Mouse (Mus musculus): ENCODE data around the gene Prkar2a. TPM values are rescaled to one million over a fixed set of nuclear protein-coding genes. Genes with fewer than 3 reads are reported as not detected.

Gene Prkar2a
- polyA plus RNA-seq, 1 experiment from 2014 or later = 21.3 TPM

DNA sequence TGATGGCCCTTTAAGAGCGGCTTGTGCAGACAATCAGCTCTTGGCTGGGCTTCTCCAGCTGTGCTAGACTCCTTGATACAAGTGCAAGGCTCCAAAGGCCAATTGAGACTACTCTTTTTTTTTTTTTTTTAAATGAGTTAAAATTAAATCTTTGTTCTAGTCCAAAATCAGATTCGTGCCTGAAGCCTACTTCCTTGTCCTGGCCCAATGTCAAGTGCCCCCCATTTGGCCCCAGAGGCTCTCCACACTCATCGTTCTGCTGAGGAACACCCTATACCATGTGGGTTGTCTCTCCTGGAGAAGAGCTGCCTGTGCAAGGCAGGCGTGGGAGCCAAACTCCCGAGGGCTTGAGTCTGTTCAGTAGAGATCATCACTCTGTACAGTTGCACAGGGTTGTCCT is 91.8 kb downstream of the Prkar2a start:
- no peak overlapping the region for H3K4me2 ChIP-seq (ENCODE audit: low read depth, low read length)
- H3K4me1 ChIP-seq (ENCODE audit: control insufficient read depth, insufficient read depth, low read length) = peaks cover 15% of the 10 kb centered on the region
- H3K36me3 ChIP-seq (ENCODE audit: control insufficient read depth, insufficient read depth) = peaks cover 2% of the 10 kb centered on the region; the same call in 1 of the 2 replicates
- no peaks in the 10 kb centered on the region for H3K27me3 ChIP-seq (ENCODE audit: control insufficient read depth, insufficient read depth, low read length)
- H3K4me3 ChIP-seq (ENCODE audit: low read length) = no peak overlapping the region
- 30% methylated on average over 5 of the region's 5 CpGs for WGBS
- H3K9ac ChIP-seq (ENCODE audit: low read length) = no peak overlapping the region
- H3K27ac ChIP-seq (ENCODE audit: low read length) = no peak overlapping the region
- H3K9me3 ChIP-seq (replicated peaks; ENCODE audit: control insufficient read depth, low read length) = no peaks in the 10 kb centered on the region
- no peak for ATAC-seq (replicated peaks; ENCODE audit: extremely low read depth, insufficient read depth, low FRiP score)

DNA sequence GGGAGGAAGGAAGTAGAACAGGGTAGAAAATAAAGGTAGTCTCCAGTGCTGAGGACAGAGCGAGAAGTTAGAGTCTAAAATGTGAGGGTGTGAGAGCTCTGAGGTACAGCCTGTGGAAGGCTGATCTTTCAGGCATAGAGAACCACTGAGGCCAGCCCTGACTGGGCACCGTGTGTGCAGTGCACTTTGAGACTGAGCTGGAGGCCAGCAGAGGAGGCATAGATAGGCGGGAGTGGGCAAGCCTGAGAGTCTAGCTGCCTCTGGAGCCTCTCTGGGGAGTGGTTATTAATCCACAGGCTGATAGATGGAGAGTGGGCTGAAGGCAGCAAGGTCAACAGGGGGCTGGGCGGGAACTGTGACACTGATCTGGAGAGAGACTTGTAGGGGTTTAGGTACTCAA is 92.8 kb downstream of the Prkar2a start:
- Histone ChIP-seq H3K4me1 (ENCODE audit: control insufficient read depth, insufficient read depth, low read length) (peaks cover 21% of the 10 kb centered on the region), H3K4me3 (ENCODE audit: low read length) (no peak overlapping the region), H3K4me2 (ENCODE audit: low read depth, low read length) (no peak overlapping the region), H3K9ac (ENCODE audit: low read length) (no peak overlapping the region), H3K9me3 (replicated peaks; ENCODE audit: control insufficient read depth, low read length) (no peaks in the 10 kb centered on the region), H3K27me3 (ENCODE audit: control insufficient read depth, insufficient read depth, low read length) (no peaks in the 10 kb centered on the region), H3K36me3 (ENCODE audit: control insufficient read depth, insufficient read depth) (peaks cover 2% of the 10 kb centered on the region; the same call in 1 of the 2 replicates), H3K27ac (ENCODE audit: low read length) (no peak overlapping the region)
- ATAC-seq (replicated peaks; ENCODE audit: extremely low read depth, insufficient read depth, low FRiP score) = no peak
- WGBS = 53% methylated on average over 4 of the region's 4 CpGs

DNA sequence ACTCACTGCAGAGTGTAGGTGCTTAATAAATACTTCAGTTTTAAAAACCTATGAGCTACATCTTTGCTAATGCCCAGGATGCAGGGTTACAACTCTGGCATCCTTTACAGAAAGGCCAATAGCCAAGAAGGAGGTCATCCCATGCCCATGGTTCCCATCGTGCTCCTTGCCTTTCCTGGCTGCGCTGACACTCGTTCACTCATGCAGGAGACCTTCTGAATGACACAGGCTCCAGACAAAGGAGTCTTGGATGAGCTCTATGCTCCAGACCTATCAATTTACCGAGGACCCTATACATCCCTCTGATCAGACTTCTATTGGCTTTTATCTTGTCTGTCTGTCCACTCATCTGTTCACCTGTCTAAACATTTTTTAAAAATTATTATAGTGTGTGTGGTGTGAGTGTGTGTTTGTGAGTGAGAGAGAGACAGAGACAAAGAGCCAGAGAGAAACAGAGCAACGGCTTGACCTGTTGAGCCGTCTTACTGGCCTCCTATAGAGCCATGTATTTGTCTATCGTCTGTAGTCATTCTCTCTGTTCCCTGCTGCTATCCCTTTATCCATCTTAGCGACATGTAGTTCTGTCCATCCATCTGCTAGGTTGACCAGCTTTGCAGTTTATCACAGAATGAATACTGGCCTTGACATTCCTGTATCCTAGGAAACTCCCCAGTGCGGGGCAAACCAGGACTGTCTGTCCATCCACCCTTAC is 93.9 kb downstream of the Prkar2a start:
- no peaks in the 10 kb centered on the region for H3K27me3 ChIP-seq (ENCODE audit: control insufficient read depth, insufficient read depth, low read length)
- H3K27ac ChIP-seq (ENCODE audit: low read length) = peak overlapping the region; percentile 8; the same call in 1 of the 2 replicates
- no peak for ATAC-seq (replicated peaks; ENCODE audit: extremely low read depth, insufficient read depth, low FRiP score)
- H3K4me3 ChIP-seq (ENCODE audit: low read length) = peak overlapping the region; percentile 97
- H3K4me1 ChIP-seq (ENCODE audit: control insufficient read depth, insufficient read depth, low read length) = peaks cover 26% of the 10 kb centered on the region
- no peaks in the 10 kb centered on the region for H3K9me3 ChIP-seq (replicated peaks; ENCODE audit: control insufficient read depth, low read length)
- peak overlapping the region; percentile 24; the same call in 1 of the 2 replicates for H3K9ac ChIP-seq (ENCODE audit: low read length)
- peaks cover 2% of the 10 kb centered on the region; the same call in 1 of the 2 replicates for H3K36me3 ChIP-seq (ENCODE audit: control insufficient read depth, insufficient read depth)
- peak overlapping the region; percentile 67 for H3K4me2 ChIP-seq (ENCODE audit: low read depth, low read length)
- 30% methylated on average over 9 of the region's 9 CpGs for WGBS

DNA sequence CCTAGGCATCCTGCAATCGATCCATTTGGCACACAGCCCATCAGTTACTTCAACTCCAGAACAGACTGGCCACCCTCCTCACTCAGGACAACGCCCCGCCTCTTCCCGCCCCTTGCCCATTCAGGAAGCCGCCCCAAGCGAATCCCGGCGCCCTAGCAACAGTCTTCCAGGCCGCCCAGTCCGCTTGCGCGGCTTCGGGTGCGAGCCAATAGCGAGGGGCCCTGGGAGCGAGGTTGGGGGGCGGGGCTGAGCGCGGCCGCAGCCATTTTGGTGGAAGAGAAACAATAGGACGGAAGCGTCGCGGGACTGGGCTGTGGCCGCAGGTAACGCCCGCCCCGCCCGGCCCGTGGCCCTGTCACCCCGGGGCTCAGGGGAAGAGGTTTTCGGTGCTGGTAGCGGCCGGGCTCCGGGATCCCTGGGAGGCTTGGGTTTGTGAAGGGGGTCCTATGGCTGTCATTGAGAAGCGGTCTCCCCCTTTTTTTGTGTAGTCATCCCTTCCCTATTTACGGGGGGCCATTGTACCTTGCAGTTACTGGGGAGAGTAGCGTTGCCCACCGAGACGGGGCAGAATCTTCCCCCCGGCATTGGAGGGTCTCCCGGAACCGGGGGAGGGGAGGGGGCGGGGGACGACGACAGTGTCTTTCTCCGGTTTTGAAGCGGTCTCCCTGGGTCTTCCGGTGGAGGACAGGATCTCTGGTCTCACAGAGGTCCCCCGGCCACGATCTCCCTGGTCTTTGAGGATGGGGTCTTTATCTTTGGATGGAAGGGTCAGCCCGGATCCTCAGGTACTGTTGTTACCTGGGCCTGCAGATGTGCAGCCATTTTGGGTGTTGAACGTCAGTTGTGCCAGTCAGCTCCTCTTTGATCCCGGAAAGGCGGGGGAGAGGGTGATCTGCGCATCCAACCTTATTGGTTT is 94.7 kb downstream of the Prkar2a start, which contains the start of gene Ip6k2:
TSS of gene Ip6k2 (plus strand) at position 249 of the 916 bp plus-strand sequence.
- peak within 1 kb of the TSS; percentile 67 for H3K4me2 ChIP-seq (ENCODE audit: low read depth, low read length)
- WGBS = under 1% methylated on average over 55 of the region's 56 CpGs
- H3K9ac ChIP-seq (ENCODE audit: low read length) = peak within 1 kb of the TSS; percentile 99
- H3K4me1 ChIP-seq (ENCODE audit: control insufficient read depth, insufficient read depth, low read length) = peaks cover 32% of the 10 kb centered on the region
- H3K36me3 ChIP-seq (ENCODE audit: control insufficient read depth, insufficient read depth) = peaks cover 2% of the 10 kb centered on the region; the same call in 1 of the 2 replicates
- peak within 1 kb of the TSS; percentile 97 for H3K4me3 ChIP-seq (ENCODE audit: low read length)
- no peaks in the 10 kb centered on the region for H3K9me3 ChIP-seq (replicated peaks; ENCODE audit: control insufficient read depth, low read length)
- ATAC-seq (replicated peaks; ENCODE audit: extremely low read depth, insufficient read depth, low FRiP score) = peak; percentile 99
- no peaks in the 10 kb centered on the region for H3K27me3 ChIP-seq (ENCODE audit: control insufficient read depth, insufficient read depth, low read length)
- H3K27ac ChIP-seq (ENCODE audit: low read length) = peak within 1 kb of the TSS; percentile 91

DNA sequence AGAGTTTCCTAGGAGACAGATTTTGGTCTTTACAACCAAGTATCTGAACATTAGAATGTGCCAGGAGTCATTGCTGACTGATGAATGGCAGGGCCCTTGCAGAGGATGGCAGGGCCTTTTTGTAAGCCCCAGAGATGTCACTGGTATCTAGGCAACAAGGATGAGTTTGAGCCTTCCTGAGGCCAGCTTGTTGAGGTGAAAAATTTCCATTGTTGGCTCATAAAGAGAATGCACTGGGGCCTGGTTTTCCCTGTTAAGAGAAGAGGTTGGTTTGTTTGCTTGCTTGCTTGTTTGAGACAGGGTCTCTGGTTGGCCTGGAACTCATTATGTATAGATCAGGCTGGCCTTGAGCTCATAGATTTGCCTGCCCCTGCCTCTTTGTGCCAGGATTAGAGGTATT is 96.3 kb downstream of the Prkar2a start:
- Histone ChIP-seq H3K9ac (ENCODE audit: low read length) (peak overlapping the region; percentile 11; the same call in 1 of the 2 replicates), H3K9me3 (replicated peaks; ENCODE audit: control insufficient read depth, low read length) (no peaks in the 10 kb centered on the region), H3K27me3 (ENCODE audit: control insufficient read depth, insufficient read depth, low read length) (no peaks in the 10 kb centered on the region), H3K27ac (ENCODE audit: low read length) (no peak overlapping the region), H3K36me3 (ENCODE audit: control insufficient read depth, insufficient read depth) (peaks cover 2% of the 10 kb centered on the region; the same call in 1 of the 2 replicates), H3K4me2 (ENCODE audit: low read depth, low read length) (peak overlapping the region; percentile 67), H3K4me1 (ENCODE audit: control insufficient read depth, insufficient read depth, low read length) (peaks cover 41% of the 10 kb centered on the region), H3K4me3 (ENCODE audit: low read length) (peak overlapping the region; percentile 97)
- ATAC-seq (replicated peaks; ENCODE audit: extremely low read depth, insufficient read depth, low FRiP score) = no peak

DNA sequence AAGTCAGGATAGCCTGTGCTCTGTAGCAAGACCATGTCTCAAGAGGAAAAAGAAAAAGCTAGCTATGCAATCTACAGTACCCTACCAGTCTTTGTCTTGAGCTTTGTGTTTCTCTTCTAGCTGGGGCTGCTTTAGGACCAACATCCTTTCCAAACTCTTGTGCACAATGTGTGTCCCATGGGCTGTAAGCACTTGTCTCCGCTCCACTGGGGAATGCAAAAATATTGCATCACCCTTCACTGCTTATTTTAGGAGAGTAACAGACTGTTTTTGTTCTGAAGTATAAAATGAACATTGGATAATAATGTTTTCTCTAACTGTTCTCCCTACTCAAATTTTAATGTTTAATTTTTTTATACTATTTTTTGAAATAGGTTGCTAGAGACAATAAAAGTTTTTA is 97.4 kb downstream of the Prkar2a start:
- no peak for ATAC-seq (replicated peaks; ENCODE audit: extremely low read depth, insufficient read depth, low FRiP score)
- Histone ChIP-seq H3K9ac (ENCODE audit: low read length) (no peak overlapping the region), H3K36me3 (ENCODE audit: control insufficient read depth, insufficient read depth) (peaks cover 2% of the 10 kb centered on the region; the same call in 1 of the 2 replicates), H3K27ac (ENCODE audit: low read length) (no peak overlapping the region), H3K4me1 (ENCODE audit: control insufficient read depth, insufficient read depth, low read length) (peaks cover 41% of the 10 kb centered on the region), H3K9me3 (replicated peaks; ENCODE audit: control insufficient read depth, low read length) (no peaks in the 10 kb centered on the region), H3K4me3 (ENCODE audit: low read length) (no peak overlapping the region), H3K27me3 (ENCODE audit: control insufficient read depth, insufficient read depth, low read length) (no peaks in the 10 kb centered on the region), H3K4me2 (ENCODE audit: low read depth, low read length) (peak overlapping the region; percentile 8; the same call in 1 of the 2 replicates)
- 61% methylated on average over 1 of the region's 1 CpGs for WGBS

DNA sequence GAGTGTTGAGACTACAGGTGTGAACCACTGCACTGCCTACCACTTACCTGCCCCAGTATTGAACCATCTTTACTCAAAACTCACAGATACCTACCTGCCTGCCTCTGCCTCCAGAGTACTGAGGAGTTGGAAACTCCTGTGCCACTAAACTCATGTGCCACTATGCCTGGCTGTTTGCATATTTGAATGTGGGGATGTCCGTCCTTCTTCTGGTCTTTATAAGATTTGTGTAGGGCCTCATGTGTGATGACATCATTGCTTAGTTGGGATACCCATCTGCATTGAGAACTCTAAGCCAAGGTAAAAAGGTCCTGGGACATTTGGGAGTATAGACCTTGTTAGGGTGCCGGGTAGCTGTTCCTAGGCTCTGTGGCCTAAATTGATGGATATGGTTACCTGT is 98.0 kb downstream of the Prkar2a start:
- H3K4me3 ChIP-seq (ENCODE audit: low read length) = no peak overlapping the region
- H3K4me2 ChIP-seq (ENCODE audit: low read depth, low read length) = no peak overlapping the region
- WGBS = 82% methylated on average over 2 of the region's 2 CpGs
- no peaks in the 10 kb centered on the region for H3K9me3 ChIP-seq (replicated peaks; ENCODE audit: control insufficient read depth, low read length)
- H3K27me3 ChIP-seq (ENCODE audit: control insufficient read depth, insufficient read depth, low read length) = no peaks in the 10 kb centered on the region
- H3K9ac ChIP-seq (ENCODE audit: low read length) = no peak overlapping the region
- H3K27ac ChIP-seq (ENCODE audit: low read length) = no peak overlapping the region
- peaks cover 2% of the 10 kb centered on the region; the same call in 1 of the 2 replicates for H3K36me3 ChIP-seq (ENCODE audit: control insufficient read depth, insufficient read depth)
- peaks cover 46% of the 10 kb centered on the region for H3K4me1 ChIP-seq (ENCODE audit: control insufficient read depth, insufficient read depth, low read length)
- no peak for ATAC-seq (replicated peaks; ENCODE audit: extremely low read depth, insufficient read depth, low FRiP score)

DNA sequence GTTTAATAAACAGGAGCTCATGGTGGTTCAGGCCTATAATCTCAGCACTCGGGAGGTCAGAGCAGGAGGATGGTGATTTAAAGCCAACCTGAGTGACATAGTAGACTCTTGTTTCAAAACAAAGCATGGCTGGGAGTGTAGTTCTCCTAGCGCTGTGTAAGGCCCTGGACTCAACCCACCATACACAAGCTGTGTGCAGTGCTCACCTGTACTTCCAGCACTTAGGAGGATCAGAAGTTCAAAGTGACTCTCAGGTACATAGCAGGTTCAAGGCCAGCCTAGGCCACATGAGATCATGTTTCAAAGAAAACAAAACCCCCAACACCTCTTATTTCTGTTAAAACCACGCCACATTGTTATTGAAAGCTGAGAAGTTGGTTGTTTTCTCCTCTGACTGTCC is 99.6 kb downstream of the Prkar2a start:
- H3K9me3 ChIP-seq (replicated peaks; ENCODE audit: control insufficient read depth, low read length) = no peaks in the 10 kb centered on the region
- 71% methylated on average over 3 of the region's 3 CpGs for WGBS
- H3K36me3 ChIP-seq (ENCODE audit: control insufficient read depth, insufficient read depth) = peaks cover 2% of the 10 kb centered on the region; the same call in 1 of the 2 replicates
- no peaks in the 10 kb centered on the region for H3K27me3 ChIP-seq (ENCODE audit: control insufficient read depth, insufficient read depth, low read length)
- H3K4me3 ChIP-seq (ENCODE audit: low read length) = no peak overlapping the region
- no peak overlapping the region for H3K27ac ChIP-seq (ENCODE audit: low read length)
- no peak for ATAC-seq (replicated peaks; ENCODE audit: extremely low read depth, insufficient read depth, low FRiP score)
- peaks cover 49% of the 10 kb centered on the region for H3K4me1 ChIP-seq (ENCODE audit: control insufficient read depth, insufficient read depth, low read length)
- H3K4me2 ChIP-seq (ENCODE audit: low read depth, low read length) = no peak overlapping the region
- no peak overlapping the region for H3K9ac ChIP-seq (ENCODE audit: low read length)

Data from heart, embryonic 16.5 days (tissue).